Mouse (Mus musculus): ENCODE data around the gene Mx1. TPM values are rescaled to one million over a fixed set of nuclear protein-coding genes. Genes with fewer than 3 reads are reported as not detected.

Mx1 gene
- polyA plus RNA-seq, 3 experiments from 2014 or later, result 3.7 to 10.8 (median 7.2) TPM

DNA sequence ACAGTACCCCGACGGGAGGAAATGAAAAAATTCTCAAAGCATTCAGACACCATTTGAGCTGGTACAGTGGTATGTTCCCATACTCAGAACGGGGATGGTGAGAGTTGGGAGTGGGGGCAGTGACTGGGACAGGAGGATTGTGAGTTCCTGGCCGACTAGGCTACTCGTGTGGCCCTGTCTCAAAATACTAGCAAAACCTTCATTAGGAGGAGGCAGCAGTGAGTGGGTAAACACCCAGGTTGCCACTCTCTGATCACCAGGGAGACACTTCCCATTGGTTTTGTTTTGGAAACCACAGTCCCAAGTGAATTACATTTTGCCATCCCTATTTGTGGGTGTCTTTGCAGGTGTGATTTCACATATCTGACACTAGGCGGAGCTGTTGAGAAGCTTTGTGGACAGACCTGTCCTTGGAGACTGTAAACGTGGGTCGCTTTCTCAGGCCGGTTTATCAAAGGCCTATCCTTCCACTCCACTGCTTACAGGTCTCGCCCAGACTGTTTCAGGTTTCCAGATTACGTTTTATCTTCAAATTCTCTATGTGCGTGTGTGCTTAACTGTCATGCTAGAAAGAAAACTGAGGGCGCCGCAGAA lies 18.9 kb downstream of the Mx1 start:
- peak; percentile 78 for ATAC-seq

DNA sequence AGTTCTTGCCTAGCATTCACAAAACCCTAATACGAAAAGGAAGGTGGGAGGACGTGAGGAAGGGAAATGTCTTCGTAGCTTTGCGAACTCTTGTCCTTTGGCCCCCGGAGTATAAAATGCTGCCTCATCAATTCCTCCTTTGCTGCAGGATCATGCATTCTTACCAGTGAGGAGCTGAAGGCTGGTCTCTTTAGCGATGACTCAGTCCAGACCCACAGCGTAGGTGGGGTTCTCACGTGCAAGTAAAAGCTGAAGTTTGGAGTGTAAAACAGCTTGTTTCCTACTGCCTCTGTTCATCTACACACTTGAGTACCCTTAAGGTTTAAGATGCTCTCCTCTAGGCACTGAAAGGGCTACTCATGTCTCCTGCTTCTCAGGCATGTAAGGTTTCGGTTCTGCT lies 20.7 kb downstream of the Mx1 start:
- peak; percentile 48 for ATAC-seq

DNA sequence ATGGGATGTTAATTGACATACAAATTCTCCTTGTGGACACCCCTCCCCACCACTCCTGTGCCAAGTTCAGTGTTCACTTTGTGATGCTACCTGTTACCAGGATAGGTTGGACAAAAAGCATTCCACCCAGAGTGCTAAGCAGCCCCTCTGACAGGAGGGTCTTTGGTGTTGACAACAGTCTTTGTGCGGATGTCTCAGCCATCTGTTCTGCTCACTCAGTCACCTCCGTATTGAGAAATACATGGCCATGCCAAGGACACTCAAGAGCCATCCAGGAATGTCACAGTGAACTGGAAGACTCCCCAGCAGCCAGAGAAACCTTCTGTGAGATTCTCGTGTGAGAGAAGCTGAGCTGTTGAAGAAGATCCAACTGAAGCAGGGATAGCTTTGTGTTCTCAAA lies 24.5 kb downstream of the Mx1 start:
- no peak for ATAC-seq

DNA sequence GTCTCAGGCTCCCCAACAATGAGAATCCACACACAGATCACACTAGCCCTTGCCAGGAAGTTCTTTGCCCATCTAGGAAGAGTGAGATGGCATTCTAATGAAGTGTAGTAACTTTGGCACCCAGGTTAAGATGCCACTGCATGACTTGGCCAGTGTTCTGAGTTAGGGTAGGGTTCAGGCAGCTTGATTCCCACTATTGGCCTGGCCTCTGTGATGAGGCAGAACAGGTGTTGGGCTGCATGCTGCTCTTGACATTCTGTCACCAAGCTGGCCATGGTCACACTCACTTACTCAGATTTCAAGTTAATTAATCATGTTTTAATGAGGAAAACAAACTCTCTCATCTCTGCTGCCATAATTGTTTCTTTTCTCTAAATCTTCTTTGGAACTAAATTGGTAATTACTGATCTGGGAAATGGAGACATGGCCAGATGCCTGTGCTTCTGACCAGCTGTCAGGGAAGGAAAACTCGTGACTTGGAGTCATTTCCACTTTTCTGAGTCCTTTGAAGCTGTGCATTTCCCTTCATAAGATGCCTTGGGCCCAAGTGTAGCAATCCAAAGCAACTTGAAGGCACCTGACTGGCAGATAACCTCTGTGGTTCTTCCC lies 25.2 kb downstream of the Mx1 start:
- no peak for ATAC-seq

DNA sequence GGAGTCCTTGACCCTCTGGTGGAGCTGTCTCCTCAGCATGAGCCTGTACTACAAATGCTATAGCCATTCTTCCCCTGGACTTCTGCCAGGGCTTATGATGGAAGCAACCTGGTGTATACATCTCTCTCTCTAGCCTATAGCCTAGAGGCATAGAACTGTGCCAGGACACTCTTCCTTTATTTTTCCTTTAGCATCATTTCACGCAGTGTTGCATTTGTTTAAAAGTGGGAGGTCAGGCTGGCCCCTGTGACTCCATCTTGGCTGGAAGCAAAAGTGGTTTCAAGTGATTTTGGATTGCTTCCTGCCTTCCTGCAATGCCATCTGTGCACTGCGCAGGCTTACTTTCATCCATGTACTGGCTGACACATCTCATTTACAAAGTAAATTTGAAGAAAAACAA lies 28.5 kb downstream of the Mx1 start:
- ATAC-seq, result no peak

DNA sequence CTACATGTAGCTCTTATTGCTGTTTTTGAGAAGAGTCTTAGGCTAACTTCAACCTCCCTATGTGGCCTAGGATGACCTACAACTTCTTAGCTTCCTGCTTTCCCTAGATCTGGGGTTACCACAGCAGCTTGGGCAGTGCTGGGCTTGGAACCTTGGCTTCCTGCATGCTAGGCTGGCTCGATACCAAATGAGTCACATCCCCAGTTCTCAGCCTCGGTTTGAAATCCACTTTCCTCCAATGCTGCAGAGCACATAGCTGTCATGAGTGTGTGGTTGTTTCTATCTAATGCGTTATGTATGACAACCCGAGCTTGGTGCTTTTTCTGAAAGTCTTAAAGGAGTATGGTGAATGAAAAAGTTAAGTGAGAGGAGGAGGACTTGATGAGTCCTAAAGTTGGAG lies 31.4 kb downstream of the Mx1 start:
- no peak for ATAC-seq

DNA sequence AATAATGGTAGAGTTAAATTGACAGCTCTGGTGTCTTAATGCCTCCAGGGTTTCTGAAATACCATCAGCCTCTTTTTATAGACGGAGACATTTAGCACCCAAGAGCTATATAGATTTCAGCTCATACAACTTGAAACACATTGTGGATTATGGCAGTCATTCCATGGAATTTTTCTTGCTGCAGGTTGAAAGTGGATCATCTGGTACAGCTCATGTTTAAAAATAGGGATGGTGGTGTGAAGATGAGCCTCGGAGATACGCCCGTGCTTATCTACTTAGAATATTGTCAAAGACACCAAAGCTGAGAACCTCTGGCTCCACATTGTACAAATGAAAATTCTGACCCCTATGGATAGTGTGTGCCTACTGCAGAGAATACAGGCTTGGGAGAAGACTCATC lies 32.6 kb downstream of the Mx1 start:
- no peak for ATAC-seq

DNA sequence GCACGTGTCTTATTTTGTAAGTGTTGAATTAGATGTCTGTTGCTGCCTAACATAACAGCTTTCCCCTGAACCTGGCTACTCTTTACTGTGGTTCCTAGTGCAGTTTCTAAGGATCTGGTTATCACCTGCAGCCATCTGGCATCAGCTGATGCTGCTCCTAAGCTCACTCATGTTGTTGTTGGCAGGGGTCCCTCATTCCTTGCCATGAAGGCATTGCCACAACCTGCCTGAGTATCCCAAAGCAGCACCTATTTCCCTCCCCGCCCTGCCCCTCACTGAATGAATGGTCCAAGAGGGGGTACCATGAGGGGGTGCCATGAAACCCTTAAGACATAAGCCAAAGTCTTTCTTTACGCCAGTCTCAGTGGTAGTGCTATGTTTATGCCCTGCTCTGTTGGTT lies 34.7 kb downstream of the Mx1 start:
- no peak for ATAC-seq

DNA sequence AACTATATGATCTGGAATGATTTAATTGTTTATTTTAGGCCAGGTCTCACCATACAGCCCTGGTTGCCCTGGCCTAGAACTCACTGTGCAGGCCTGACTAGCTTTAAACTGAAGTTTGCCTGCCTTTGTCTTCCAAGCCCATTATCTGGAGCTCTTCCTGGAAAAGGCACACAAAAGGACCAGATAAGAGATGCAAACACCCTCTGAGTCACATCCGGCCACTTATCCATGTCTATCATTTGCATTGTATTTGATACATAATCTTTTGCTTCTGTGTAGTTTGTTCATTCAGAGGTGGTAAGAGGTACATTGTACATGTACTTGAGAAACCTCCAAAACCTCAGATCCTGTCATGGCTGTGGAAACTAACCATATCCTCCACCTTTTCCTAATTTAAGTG lies 39.1 kb downstream of the Mx1 start:
- ATAC-seq, result no peak

DNA sequence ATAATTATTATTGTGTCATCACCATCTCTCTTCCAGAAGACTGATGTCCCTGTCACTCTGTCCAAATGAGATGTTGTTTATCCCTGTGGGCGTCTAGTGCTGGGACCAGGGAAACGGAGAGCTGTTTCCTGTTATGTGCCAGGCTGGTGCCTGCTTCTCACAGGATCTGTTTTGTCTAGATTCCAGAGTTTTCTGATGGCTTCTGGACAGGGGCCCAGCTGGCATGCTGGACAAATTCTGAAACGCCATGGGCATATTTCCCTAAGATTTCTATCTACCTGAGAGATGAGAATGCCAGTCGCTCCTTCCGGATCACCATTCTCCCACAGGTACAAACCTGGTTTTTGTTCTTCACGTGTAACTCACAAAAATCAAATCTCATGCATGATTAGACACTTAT lies 41.0 kb downstream of the Mx1 start:
- ATAC-seq, result no peak

DNA sequence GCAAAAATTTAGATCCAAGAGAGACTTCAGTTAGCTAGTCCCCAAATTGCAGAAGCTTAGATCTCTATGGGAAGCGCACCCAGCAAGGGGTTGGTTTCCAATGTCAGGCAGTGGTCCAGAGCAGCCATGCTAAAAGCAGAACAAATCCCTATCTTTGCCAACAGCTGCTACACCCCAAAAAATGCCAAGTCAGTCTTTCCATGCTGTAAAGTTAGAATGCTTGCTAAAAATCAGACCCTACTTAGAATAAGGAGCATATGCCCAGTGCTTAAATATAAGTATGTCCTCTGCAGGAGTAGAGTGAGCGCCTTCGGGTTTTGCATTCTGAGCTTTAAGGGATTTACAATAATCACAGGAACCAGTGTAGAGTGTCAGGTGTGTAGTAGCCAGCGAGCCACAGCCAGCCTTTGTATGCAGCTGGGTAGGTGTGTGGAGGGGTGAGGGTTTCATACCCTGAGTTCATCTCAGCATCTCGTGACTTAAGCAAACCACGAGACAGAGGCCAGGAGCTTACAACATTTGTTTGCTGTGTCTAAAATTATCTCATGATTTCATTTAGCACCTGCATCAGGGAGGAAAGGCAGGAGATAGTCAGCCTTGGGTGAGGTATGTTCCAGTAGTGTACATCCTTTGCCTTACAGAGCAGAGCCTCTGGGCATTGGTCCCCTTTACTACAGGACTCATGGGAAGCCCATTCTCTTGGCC lies 43.8 kb downstream of the Mx1 start:
- no peak for ATAC-seq

DNA sequence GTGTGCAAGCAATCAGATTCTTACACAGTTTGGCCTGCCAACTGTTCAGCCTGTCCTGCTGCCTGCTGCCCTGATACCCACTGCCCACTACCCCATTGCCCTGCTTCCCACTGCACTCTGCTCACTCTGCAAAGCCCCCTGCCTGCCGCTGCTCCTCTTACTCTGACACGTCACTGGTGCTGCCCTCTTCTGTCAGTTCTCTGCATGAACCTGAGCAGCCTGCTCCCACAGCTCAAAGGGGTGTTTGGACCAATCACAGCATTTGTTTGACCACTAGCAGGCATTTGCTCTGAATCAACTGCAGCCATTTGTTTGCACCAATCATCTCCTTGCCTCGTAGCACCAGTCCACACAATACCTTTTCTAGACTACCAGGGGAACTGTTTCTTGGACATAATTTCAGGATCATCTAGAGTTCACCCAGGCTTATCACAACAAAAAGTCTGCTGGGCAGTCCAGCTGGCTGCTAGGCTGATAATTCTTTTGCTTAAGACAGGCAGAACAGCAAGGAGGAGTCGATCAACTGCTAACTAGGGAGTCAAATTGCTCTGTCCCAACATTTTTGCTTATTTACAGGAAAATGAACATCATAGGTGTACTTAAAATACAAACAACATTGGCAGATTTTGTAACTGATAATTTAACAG lies 44.7 kb downstream of the Mx1 start:
- ATAC-seq, result no peak

DNA sequence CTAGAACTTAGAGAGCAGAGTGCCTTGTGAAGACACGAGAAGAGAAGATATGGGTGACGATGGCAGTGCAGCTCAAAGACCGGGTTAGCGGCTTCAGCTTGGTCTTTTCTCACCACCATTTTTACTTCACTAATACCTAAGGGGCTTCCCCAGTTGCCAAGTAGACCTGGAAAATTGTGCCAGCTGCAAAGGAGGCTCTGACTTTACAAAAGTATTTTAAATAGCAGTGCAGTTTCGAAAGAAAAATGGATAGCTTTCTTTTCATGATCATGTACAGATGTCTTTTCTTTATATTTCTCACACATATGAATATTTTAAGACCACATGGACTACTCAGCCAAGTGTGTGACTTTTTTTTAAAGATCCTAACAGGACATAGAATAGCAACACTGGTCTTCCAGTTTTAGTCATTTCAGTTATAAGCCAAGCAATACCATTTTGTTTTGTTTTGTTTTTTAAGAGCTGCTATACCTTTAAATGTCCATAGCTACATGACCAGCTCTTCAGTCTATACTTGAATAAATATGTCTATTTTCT lies 57.2 kb downstream of the Mx1 start:
- ATAC-seq, result no peak

DNA sequence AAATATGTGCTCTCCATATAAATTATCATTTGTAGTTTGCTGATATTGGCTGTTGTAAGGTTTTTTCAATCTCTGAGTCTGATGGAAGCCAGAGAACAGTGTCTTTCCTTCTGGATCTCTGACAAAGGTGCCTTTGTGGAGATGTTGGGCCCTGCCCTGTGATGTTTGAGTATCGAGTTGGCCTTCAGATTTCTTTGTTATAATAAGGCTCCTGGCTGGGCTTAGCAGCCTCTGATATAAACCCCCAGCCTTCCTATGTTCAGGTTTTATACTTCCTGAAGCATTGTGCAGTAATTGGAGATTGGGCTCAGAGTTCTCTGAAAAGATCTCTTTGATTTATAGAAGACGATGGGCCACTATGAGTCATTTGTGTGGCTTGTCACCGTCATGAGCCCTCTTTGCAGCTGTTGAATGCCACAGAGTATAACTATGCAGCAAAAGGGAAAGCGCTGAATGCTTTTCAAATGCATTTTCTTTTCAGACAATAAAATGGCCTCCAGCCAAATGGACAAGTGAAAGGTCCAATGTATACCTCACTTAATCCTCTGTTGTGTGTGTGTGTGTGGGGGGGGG lies 60.4 kb downstream of the Mx1 start:
- peak; percentile 57 for ATAC-seq

DNA sequence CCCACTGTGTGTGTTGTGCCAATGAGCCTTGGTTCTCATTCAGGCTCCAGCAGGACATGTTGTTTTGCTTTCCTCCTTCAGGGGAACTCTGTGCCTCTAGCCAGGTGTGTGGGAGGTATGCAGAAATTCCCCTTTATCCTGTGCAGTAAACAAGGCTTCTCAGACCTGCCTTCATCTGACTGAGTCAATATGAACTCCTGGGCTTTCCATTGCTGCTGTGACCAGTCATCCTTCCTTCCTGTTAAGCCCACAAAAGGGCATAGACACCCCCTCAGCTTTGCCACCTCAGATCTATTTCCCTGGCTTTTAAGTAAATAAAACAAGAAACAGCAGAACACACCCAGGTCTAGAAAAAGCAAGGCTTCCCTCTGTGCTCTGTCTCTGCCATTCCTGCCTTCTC lies 61.0 kb downstream of the Mx1 start:
- ATAC-seq, result peak; percentile 84

DNA sequence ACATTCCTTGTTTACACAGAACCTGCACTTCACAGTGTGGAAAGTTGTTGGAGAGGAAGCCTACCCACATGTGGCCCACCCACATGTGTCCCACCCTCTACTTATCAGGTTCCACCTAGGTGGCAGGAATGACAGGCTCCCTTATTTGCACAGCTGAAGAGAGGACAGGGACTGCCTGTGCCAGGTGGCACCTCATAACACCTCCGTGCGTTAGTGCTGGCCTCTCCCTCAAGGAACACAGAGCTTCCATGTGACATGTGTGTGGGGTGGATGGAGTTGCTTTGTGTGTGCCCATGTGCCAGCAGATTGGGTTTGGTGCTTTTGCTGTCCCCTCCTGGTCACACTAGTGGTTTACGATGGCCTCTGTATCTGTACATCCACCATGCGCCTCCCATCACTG lies 62.7 kb downstream of the Mx1 start:
- ATAC-seq, result no peak

DNA sequence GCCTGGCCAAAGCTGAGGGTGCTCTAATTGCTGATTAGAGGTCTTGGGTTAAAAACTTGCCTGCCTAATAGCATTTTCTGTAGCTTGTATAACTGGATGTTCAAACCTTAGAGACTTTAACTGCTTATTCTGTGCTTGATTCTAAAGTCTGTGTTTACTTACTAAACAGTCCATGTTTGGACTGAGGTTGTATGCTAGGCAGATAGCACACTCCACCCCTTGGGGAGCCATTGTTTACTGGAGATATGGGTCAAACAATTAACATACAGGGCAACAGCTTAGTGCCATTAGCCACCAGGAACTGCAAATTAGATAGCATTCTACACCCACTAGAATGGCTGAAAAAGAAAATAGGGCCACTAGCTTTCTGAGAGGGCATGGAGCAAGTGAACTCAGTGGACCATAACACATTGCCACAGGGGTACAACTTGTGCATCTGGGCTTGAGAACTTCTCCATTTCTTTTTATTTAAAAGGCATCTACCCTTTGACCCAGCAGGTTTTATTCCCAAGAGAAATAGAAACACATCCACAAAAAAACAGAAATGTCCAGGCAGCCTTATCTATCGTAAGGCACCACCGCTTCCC lies 64.7 kb downstream of the Mx1 start:
- no peak for ATAC-seq

Other genes with a start within 250 kb of the Mx1 start
- 1 to 10 TPM; 1.4 to 4.3 (median 3.6) TPM for gene Bace2, start 106.2 kb downstream of the Mx1 start, polyA plus RNA-seq (2017; shearing (Covaris generic))
- 1 to 10 TPM; 1.9 to 3.2 (median 2.0) TPM for gene Fam3b, start 51.9 kb upstream of the Mx1 start, polyA plus RNA-seq (2017; shearing (Covaris generic))
- under 1 TPM in 1 of 3 experiments, not detected in 2; 0.22 TPM for gene Tmprss2, start 148.3 kb upstream of the Mx1 start, polyA plus RNA-seq (2017; shearing (Covaris generic))